Mouse (Mus musculus) hindbrain, embryonic 16.5 days (tissue): ENCODE data around the gene Fancc. TPM values are rescaled to one million over a fixed set of nuclear protein-coding genes. Genes with fewer than 3 reads are reported as not detected.

Source experiments
- ATAC-seq: fragments of 200-750 bp; cut with Nextera tagmentation; 2 replicates; pipeline ENCODE4 v1.8.0; 2017; ENCODE audit warnings: moderate TSS enrichment, moderate library complexity
- H3K27ac ChIP-seq: fragments of 300-500 bp; sonication (generic); 2 replicates; pipeline ENCODE4 v1.5.1; 2014; ENCODE audit warnings: low read depth, mild to moderate bottlenecking, control low read depth, low read length, moderate library complexity
- H3K27me3 ChIP-seq: fragments of 300-500 bp; sonication (generic); replicated peaks from 2 replicates; pipeline ENCODE4 v1.6.1; 2014; ENCODE audit warnings: low read length; ENCODE audit not compliant: control insufficient read depth, insufficient read depth
- H3K36me3 ChIP-seq: fragments of 300-500 bp; sonication (generic); 2 replicates; pipeline ENCODE4 v1.6.1; 2014; ENCODE audit warnings: mild to moderate bottlenecking, low read length, moderate library complexity, mixed read lengths; ENCODE audit not compliant: control insufficient read depth, insufficient read depth
- H3K4me1 ChIP-seq: fragments of 300-500 bp; sonication (generic); 2 replicates; pipeline ENCODE4 v1.6.1; 2014; ENCODE audit warnings: low read depth, low read length; ENCODE audit not compliant: control insufficient read depth, insufficient read depth
- H3K4me2 ChIP-seq: fragments of 300-500 bp; sonication (generic); 2 replicates; pipeline ENCODE4 v1.6.1; 2014; ENCODE audit warnings: mild to moderate bottlenecking, low read length, control low read depth, moderate library complexity
- H3K4me3 ChIP-seq: fragments of 300-500 bp; sonication (generic); 2 replicates; pipeline ENCODE4 v1.5.1; 2014; ENCODE audit warnings: mild to moderate bottlenecking, low read length, control low read depth, moderate library complexity
- H3K9ac ChIP-seq: fragments of 300-500 bp; sonication (generic); 2 replicates; pipeline ENCODE4 v1.6.1; 2014; ENCODE audit warnings: low read depth, mild to moderate bottlenecking, control low read depth, low read length, moderate library complexity
- H3K9me3 ChIP-seq: fragments of 300-500 bp; sonication (generic); 2 replicates; pipeline ENCODE4 v1.6.1; 2014; ENCODE audit warnings: mild to moderate bottlenecking, low read length, moderate library complexity; ENCODE audit not compliant: control insufficient read depth
- WGBS: fragments of 180-500 bp; shearing (Covaris S2); extraction: QIAGEN DNeasy Blood & Tissue Kit; methylation state at CpG from one replicate; pipeline ENCODE4 v1.1.7; 2014; 5-methylcytosine and 5-hydroxymethylcytosine counted together
- polyA plus RNA-seq: library from polyadenylated mRNA; unstranded; fragments of >200 nt; fragmentation: Nextera tagmentation; extraction: Ambion mirVana; gene quantifications from 2 replicates; pipeline ENCODE4 v1.2.1, GENCODE M21; 2015

Fancc gene
- polyA plus RNA-seq, 1 experiment from 2014 or later = 16.0 TPM

DNA sequence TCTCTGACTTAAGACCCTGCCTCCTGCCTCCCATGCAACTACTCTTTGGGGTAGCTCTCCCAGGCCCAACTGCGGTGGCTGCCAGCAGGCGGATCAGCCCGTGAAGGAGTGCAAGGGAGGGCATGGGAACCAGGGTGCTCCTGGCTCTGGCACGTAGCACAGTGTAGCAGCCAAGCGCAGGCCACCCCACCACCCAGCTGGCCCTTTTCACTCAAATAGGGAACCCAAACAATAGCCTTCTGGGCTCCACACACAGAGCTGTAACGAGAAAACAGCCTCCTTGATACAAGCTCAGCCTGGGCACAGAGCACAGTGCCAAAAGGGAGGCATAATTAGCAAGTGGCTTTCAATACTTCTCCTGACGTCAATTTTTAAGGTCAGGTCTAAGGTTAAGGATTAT is 160.7 kb downstream of the Fancc start:
- Histone ChIP-seq H3K9me3 (no peaks in the 10 kb centered on the region), H3K4me1 (peaks cover 12% of the 10 kb centered on the region), H3K4me3 (no peak overlapping the region), H3K9ac (no peak overlapping the region), H3K4me2 (no peak overlapping the region), H3K27me3 (no peaks in the 10 kb centered on the region), H3K27ac (peak overlapping the region; percentile 50), H3K36me3 (no peaks in the 10 kb centered on the region)
- 29% methylated on average over 7 of the region's 7 CpGs for WGBS
- ATAC-seq = peak; percentile 93

DNA sequence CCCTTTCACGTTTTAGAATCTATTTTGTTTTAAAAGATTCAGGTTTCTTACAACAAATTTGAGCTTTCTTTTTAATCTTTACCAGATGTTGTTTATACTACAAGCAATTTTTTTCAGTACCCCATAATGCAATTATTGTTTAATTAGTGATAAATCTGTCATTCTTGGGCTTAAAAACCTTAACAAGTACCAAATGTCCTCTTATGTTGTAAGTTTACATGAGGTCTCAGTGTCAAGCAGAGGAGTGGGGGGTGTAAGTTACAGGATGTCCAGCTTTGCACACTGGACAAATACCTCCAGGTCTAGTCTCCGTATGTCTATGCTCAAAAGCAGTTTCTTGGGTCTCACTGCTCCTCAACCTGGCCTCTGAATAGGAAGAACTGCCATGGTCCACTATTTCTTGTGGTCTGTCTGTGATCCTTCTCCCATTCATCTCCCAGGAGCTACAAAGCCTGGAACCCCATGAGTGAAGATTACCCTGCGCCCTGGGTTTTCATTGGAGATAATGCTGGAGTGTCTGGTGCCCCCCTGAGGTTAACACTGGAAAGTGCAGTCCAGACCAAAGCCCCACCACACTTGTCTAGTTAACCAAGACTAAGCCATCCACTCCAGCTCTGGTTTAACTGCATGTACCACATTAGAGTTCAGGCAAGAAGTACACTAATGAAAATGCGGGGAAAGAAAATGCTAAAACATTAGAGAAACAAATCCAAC is 161.5 kb downstream of the Fancc start:
- Histone ChIP-seq H3K27ac (no peak overlapping the region), H3K9me3 (no peaks in the 10 kb centered on the region), H3K27me3 (no peaks in the 10 kb centered on the region), H3K4me3 (no peak overlapping the region), H3K4me1 (peaks cover 12% of the 10 kb centered on the region), H3K9ac (no peak overlapping the region), H3K4me2 (no peak overlapping the region), H3K36me3 (no peaks in the 10 kb centered on the region)
- no peak for ATAC-seq
- WGBS = 66% methylated on average over 4 of the region's 4 CpGs

DNA sequence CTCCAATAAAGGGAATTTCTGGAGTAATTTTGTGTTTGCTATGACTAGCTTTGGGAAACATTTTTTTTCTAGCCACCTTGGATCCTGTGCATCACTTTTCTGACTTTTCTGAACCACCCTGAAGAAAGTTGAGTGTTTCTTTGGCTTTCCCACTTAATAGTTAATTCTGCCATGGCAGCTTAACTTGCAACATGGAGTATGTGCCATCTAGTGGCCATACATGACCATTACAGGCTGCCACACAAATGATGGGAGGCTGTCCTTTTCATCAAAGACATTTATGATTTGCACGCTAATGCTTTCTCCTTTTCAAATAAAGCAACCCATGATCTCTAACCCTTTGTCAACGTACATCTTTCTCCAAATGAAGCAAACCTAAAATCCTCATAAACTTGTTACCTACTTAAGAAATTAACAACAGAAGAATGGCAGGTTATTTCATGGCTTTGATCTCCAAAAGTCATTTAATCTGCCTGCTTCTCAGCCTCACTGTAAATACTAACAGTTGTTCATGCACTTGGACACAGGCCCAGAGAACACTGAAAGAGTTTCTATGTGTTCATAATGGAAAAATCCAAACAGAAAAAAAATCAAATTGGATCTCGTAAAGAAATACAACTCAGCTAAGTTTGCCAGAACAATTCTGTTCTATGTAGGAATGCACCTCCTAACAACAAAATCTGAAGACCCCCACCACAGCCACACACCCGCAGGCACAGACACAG is 164.3 kb downstream of the Fancc start:
- ATAC-seq = no peak
- Histone ChIP-seq H3K27ac (no peak overlapping the region), H3K4me1 (peaks cover 15% of the 10 kb centered on the region), H3K27me3 (no peaks in the 10 kb centered on the region), H3K36me3 (no peaks in the 10 kb centered on the region), H3K4me2 (no peak overlapping the region), H3K4me3 (no peak overlapping the region), H3K9me3 (no peaks in the 10 kb centered on the region), H3K9ac (no peak overlapping the region)
- WGBS = 47% methylated on average over 4 of the region's 4 CpGs

DNA sequence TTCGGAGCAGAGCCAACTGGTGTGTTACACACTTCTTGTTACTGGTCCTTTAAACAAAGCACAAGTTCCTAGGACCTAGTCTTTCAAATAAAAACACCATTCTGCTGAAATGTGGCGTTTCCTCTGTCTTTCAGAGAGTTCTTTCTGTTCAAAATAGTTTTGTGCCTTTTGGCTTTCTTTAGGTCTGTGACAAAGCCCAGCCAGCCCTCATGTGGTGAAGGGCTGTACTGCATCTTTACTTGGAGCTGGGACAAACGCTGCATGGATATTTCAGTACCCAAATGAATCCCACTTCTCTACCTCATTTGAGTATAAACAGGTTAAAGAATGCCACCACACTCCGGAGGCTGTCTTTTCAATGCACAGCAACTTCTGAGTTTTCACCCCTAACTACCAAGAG is 165.7 kb downstream of the Fancc start:
- ATAC-seq = no peak
- Histone ChIP-seq H3K9me3 (no peaks in the 10 kb centered on the region), H3K4me2 (no peak overlapping the region), H3K4me1 (peaks cover 4% of the 10 kb centered on the region), H3K4me3 (no peak overlapping the region), H3K9ac (no peak overlapping the region), H3K27me3 (no peaks in the 10 kb centered on the region), H3K36me3 (no peaks in the 10 kb centered on the region), H3K27ac (no peak overlapping the region)
- WGBS = 39% methylated on average over 4 of the region's 4 CpGs

DNA sequence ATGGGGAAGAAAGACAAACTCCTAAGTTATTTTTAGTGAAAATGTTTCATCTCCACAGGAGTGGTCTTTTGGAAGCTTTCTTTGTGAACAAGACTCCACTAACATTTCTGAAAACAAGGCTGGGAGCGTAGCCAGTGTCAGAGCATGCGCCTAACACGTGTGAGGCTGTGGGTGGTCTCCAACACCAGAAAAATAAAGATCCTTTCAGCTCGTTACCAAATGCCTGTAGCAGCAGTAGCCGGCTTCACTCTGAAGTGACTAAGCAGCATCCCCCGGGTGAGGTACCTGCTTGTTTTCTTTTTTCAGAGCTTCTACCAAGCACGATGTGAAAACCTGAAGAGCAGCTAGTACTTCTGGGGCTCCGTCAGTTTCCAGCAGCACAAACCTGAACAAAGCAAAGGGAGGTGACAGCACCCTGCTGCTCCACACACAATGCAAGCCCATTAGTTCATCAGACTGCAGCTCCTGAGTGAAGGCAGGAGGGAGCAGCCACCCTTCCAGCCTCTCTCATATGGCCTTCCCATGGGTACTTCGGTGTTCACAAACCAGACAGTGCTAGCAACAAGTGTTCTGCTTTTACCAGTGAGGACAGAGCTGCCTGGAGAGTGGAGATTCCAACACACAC is 166.7 kb downstream of the Fancc start:
- WGBS = 13% methylated on average over 9 of the region's 9 CpGs
- no peaks in the 10 kb centered on the region for H3K36me3 ChIP-seq
- H3K9me3 ChIP-seq = no peaks in the 10 kb centered on the region
- H3K9ac ChIP-seq = no peak overlapping the region
- no peak overlapping the region for H3K27ac ChIP-seq
- peak; percentile 40 for ATAC-seq
- H3K4me3 ChIP-seq = no peak overlapping the region
- no peak overlapping the region for H3K4me2 ChIP-seq
- H3K27me3 ChIP-seq = no peaks in the 10 kb centered on the region
- H3K4me1 ChIP-seq = peaks cover 4% of the 10 kb centered on the region

- no peak for ATAC-seq
- Histone ChIP-seq H3K27me3 (no peaks in the 10 kb centered on the region), H3K4me2 (no peak overlapping the region), H3K4me3 (no peak overlapping the region), H3K9ac (no peak overlapping the region), H3K4me1 (peaks cover 4% of the 10 kb centered on the region), H3K9me3 (no peaks in the 10 kb centered on the region), H3K27ac (no peak overlapping the region), H3K36me3 (no peaks in the 10 kb centered on the region)
- 87% methylated on average over 2 of the region's 2 CpGs for WGBS
Measured at GRCm38 (mm10) chr13:63326015-63326414, 171.1 kb downstream of the Fancc start.

GRCm38 (mm10) chr13:63324978-63325848 is 171.9 kb downstream of the Fancc start:
- 82% methylated on average over 10 of the region's 10 CpGs for WGBS
- H3K27ac ChIP-seq = peak overlapping the region; percentile 27; the same call in 1 of the 2 replicates
- no peaks in the 10 kb centered on the region for H3K27me3 ChIP-seq
- no peak overlapping the region for H3K9ac ChIP-seq
- H3K4me1 ChIP-seq = peaks cover 4% of the 10 kb centered on the region
- H3K36me3 ChIP-seq = no peaks in the 10 kb centered on the region
- no peak overlapping the region for H3K4me3 ChIP-seq
- H3K4me2 ChIP-seq = no peak overlapping the region
- no peaks in the 10 kb centered on the region for H3K9me3 ChIP-seq
- no peak for ATAC-seq

DNA sequence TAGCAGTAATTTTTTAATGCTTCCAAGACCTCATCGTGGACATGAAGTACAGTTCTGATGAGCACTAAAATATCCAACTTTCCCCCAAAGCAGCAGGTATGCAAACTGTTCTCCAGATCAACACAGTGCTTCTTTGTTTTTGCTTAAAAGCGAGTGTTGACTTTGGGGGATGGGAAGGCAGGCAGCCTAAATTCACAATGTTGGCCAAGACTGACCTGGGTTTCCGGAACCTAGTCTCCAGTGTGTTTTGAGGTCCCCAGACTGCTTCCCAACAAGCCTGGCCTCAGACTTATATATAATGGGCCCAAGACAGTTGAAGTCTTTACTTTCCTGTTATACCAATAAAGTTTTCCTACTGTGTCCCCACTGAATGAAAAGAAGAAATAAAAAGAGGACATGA is 172.8 kb downstream of the Fancc start:
- Histone ChIP-seq H3K4me1 (no peaks in the 10 kb centered on the region; the same call in 1 of the 2 replicates), H3K9me3 (no peaks in the 10 kb centered on the region), H3K9ac (no peak overlapping the region), H3K27me3 (no peaks in the 10 kb centered on the region), H3K4me2 (no peak overlapping the region), H3K4me3 (no peak overlapping the region), H3K27ac (no peak overlapping the region), H3K36me3 (no peaks in the 10 kb centered on the region)
- no peak for ATAC-seq
- 74% methylated on average over 3 of the region's 3 CpGs for WGBS
